Mouse (Mus musculus) heart, adult 2 months (tissue): Measurements from ENCODE around the gene Abca16.

Source experiments
- CTCF ChIP-seq: fragments of 200-600 bp; IDR thresholded peaks from 2 replicates; pipeline ENCODE4 v1.8.1; 2022; ENCODE audit warnings: antibody characterized with exemption, mild to moderate bottlenecking, moderate library complexity
- EP300 ChIP-seq: fragments of 200-500 bp; IDR thresholded peaks from 2 replicates; pipeline ENCODE4 v1.6.1; 2011; ENCODE audit warnings: low read depth, low read length, control low read depth; ENCODE audit not compliant: insufficient read depth
- POLR2A ChIP-seq: fragments of 200-500 bp; IDR thresholded peaks from 2 replicates; pipeline ENCODE4 v1.6.1; 2011; ENCODE audit warnings: mild to moderate bottlenecking, low read depth, low read length, control low read depth; ENCODE audit not compliant: insufficient read depth

DNA sequence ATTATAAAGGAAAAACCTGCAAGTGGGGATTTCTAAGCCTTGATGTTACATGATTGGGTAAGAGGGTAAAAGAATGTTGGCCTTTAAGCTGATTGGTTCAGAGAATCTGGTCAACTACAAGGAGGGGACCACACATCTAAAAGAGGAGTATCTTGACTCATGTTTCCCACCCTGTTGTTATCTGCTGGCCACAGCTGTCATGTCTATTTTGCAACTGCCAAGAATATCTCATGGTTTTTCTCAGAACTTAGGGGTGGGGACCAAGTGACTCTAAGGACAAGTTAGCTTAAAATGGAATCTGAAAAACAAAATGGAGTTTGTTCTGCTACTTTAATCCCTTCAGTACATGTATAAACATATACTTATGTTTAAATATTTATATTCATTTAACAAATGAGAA is 22.0 kb downstream of the Abca16 start:
- TF ChIP-seq CTCF (no peak), EP300 (no peak), POLR2A (no peak)
